Mouse (Mus musculus) liver, adult 2 months (tissue): ENCODE results near the gene Dnajc16.

Experiments
- CTCF ChIP-seq: fragments of 200-500 bp; IDR thresholded peaks from 2 replicates; pipeline ENCODE4 v1.5.1; 2011; ENCODE audit warnings: low read depth, low read length, control low read depth
- POLR2A ChIP-seq: fragments of 200-500 bp; IDR thresholded peaks from 2 replicates; pipeline ENCODE4 v1.6.1; 2011; ENCODE audit warnings: low read length, control low read depth; ENCODE audit not compliant: insufficient read depth; ENCODE audit errors: extremely low read depth

DNA sequence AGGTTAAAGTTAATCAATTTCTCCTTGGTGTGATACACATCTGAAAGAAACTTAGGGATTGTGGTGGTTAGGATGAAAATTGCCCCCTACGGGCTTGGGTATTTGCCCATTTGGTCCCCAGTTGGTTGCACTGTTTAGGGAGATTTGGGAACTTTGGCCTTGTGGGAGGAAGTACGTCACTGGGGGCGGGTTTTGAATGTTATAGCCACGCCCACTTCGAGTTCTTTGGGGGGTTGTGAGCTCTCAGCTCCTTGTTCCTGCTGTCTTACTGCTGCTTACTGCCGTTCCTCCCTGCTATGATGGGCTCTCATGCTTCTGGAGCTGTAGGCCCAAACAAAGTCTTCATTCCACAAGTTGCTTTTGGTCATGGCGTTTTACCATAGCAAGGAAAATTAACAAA, 40.6 kb upstream of the Dnajc16 start:
- TF ChIP-seq CTCF (no peak), POLR2A (no peak)
